Mouse (Mus musculus) liver, adult 2 months (tissue): Measurements from ENCODE around the gene Dld.

ENCODE experiments used
- CTCF ChIP-seq: fragments of 200-500 bp; IDR thresholded peaks from 2 replicates; pipeline ENCODE4 v1.5.1; 2011; ENCODE audit warnings: low read depth, low read length, control low read depth
- POLR2A ChIP-seq: fragments of 200-500 bp; IDR thresholded peaks from 2 replicates; pipeline ENCODE4 v1.6.1; 2011; ENCODE audit warnings: low read length, control low read depth; ENCODE audit not compliant: insufficient read depth; ENCODE audit errors: extremely low read depth

- TF ChIP-seq CTCF (no peak), POLR2A (no peak)
Measured at GRCm38 (mm10) chr12:31295505-31295904, 55.7 kb downstream of the Dld start.
